Mouse (Mus musculus): ENCODE data around the gene Usp42. TPM values are rescaled to one million over a fixed set of nuclear protein-coding genes. Genes with fewer than 3 reads are reported as not detected.

Usp42 gene
- total RNA-seq (2021) = 14.7 and 17.9 TPM in 2 replicates
- long read RNA-seq, partial matches to known transcripts = 10 of 11 reads
- long read RNA-seq, other reads (novel, unspliced or antisense) = 0 of 11 reads

GRCm38 (mm10) chr5:143732180-143732891 lies at the start of gene Usp42:
Usp42 (minus strand) TSS chr5:143732280.
- DNase-seq = peak; percentile 96

- no peak for DNase-seq
Observed at GRCm38 (mm10) chr5:143760508-143760907, 28.4 kb upstream of the Usp42 start.

GRCm38 (mm10) chr5:143759554-143759953 lies 27.5 kb upstream of the Usp42 start:
- no peak for DNase-seq

GRCm38 (mm10) chr5:143757755-143758443 lies 25.8 kb upstream of the Usp42 start:
- DNase-seq = peak; percentile 89

GRCm38 (mm10) chr5:143755529-143756141 lies 23.6 kb upstream of the Usp42 start:
- DNase-seq = no peak

- DNase-seq = no peak
Observed at GRCm38 (mm10) chr5:143749630-143750208, 17.6 kb upstream of the Usp42 start.

GRCm38 (mm10) chr5:143731483-143732112 lies 482 bp downstream of the Usp42 start:
- DNase-seq = peak; percentile 39

GRCm38 (mm10) chr5:143730915-143731314 lies 1.2 kb downstream of the Usp42 start:
- DNase-seq = no peak

- no peak for DNase-seq
Observed at GRCm38 (mm10) chr5:143721962-143722361, 10.1 kb downstream of the Usp42 start.

- no peak for DNase-seq
Observed at GRCm38 (mm10) chr5:143712011-143712800, 19.9 kb downstream of the Usp42 start.

GRCm38 (mm10) chr5:143711326-143711725 lies 20.8 kb downstream of the Usp42 start:
- DNase-seq = peak; percentile 76

- DNase-seq = no peak
Observed at GRCm38 (mm10) chr5:143706822-143707200, 25.3 kb downstream of the Usp42 start.

- no peak for DNase-seq
Observed at GRCm38 (mm10) chr5:143706030-143706821, 25.9 kb downstream of the Usp42 start.

- DNase-seq = no peak
Observed at GRCm38 (mm10) chr5:143705659-143705982, 26.5 kb downstream of the Usp42 start.

GRCm38 (mm10) chr5:143704875-143705658 lies 27.0 kb downstream of the Usp42 start:
- no peak for DNase-seq

- no peak for DNase-seq
Observed at GRCm38 (mm10) chr5:143701074-143701473, 31.0 kb downstream of the Usp42 start.

- no peak for DNase-seq
Observed at GRCm38 (mm10) chr5:143700247-143700646, 31.8 kb downstream of the Usp42 start.

GRCm38 (mm10) chr5:143698454-143698853 lies 33.6 kb downstream of the Usp42 start:
- no peak for DNase-seq

GRCm38 (mm10) chr5:143696323-143696722 lies 35.8 kb downstream of the Usp42 start:
- DNase-seq = no peak

- DNase-seq = no peak
Observed at GRCm38 (mm10) chr5:143690926-143691325, 41.2 kb downstream of the Usp42 start.
